Mouse (Mus musculus): ENCODE results near the gene Fbh1.

DNA sequence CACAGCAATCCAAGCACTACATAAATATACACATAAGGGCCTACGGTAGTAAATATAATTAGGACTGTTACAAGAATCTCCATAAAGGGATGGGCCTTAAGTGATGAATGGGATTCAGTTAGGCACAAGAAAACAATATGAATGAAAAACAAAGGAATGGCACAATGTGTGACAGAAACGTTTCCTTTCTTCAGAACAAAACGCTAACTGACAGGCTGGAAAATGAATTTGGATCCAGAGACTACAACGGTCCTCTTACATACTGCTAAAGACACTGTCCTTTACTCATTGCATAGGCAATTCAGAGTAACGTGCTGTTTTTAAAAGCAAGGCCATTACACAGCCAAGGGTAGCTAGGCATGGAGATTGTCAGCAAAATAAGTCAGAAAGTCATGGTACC is 2.3 kb downstream of the Fbh1 start:
- no peak for TF ChIP-seq POLR2A (IDR thresholded peaks at IDR 0.05; ENCODE audit: insufficient read length, low read depth)
- TF ChIP-seq MAX (IDR thresholded peaks at IDR 0.05; ENCODE audit: low read depth): no peak
- no peak for TF ChIP-seq MYOD1 (IDR thresholded peaks at IDR 0.05; ENCODE audit: control insufficient read depth in 1 of 3, insufficient read length in 2 of 3, low read depth in 2 of 3)
- no peak for TF ChIP-seq POLR2AphosphoS2 (IDR thresholded peaks at IDR 0.05; ENCODE audit: insufficient read length, low read depth)
- no peak for TF ChIP-seq USF1 (IDR thresholded peaks at IDR 0.05; ENCODE audit: low read depth)
- TF ChIP-seq MYOG (IDR thresholded peaks at IDR 0.05; ENCODE audit: control insufficient read depth in 1 of 3, insufficient read depth in 1 of 3, insufficient read length in 2 of 3, low read depth in 2 of 3): no peak
- no peak for TF ChIP-seq CEBPB (IDR thresholded peaks at IDR 0.05; ENCODE audit: insufficient read depth, poor library complexity, severe bottlenecking)
- no peak for TF ChIP-seq REST (IDR thresholded peaks at IDR 0.05; ENCODE audit: insufficient read depth, insufficient read length)
- TF ChIP-seq TCF12 (IDR thresholded peaks at IDR 0.05; ENCODE audit: insufficient read depth, poor library complexity, severe bottlenecking): no peak
- TF ChIP-seq E2F4 (IDR thresholded peaks at IDR 0.05; ENCODE audit: insufficient read depth): no peak
- no peak for TF ChIP-seq TCF3 (IDR thresholded peaks at IDR 0.05; ENCODE audit: insufficient read length, low read depth)
- no peak for TF ChIP-seq SRF (IDR thresholded peaks at IDR 0.05; ENCODE audit: control insufficient read depth, insufficient read length, low read depth)
